Mouse (Mus musculus): ENCODE data around the gene Rora. TPM values are rescaled to one million over a fixed set of nuclear protein-coding genes. Genes with fewer than 3 reads are reported as not detected.

Rora gene
- polyA plus RNA-seq, 1 experiment from 2014 or later = 5.0 TPM

GRCm38 (mm10) chr9:69296418-69296817, 642.8 kb downstream of the Rora start:
- peaks cover 9% of the 10 kb centered on the region; the same call in 1 of the 2 replicates for H3K4me1 ChIP-seq

GRCm38 (mm10) chr9:69297766-69298375, 644.3 kb downstream of the Rora start:
- no peak for DNase-seq (ENCODE audit: low spot score)
- no peak overlapping the region for H3K27ac ChIP-seq
- H3K36me3 ChIP-seq = no peaks in the 10 kb centered on the region
- no peak overlapping the region for H3K4me3 ChIP-seq
- WGBS = 73% methylated on average over 7 of the region's 7 CpGs
- no peaks in the 10 kb centered on the region for H3K9me3 ChIP-seq
- H3K4me1 ChIP-seq = peaks cover 20% of the 10 kb centered on the region
- peaks cover 12% of the 10 kb centered on the region; the same call in 1 of the 2 replicates for H3K27me3 ChIP-seq (ENCODE audit: insufficient read depth, poor library complexity, severe bottlenecking)

More at GRCm38 (mm10) chr9:69296418-69296817, 642.8 kb downstream of the Rora start:
- H3K4me3 ChIP-seq = no peak overlapping the region
- 17% methylated on average over 2 of the region's 2 CpGs for WGBS
- no peak for DNase-seq (ENCODE audit: low spot score)
- H3K27ac ChIP-seq = no peak overlapping the region
- no peaks in the 10 kb centered on the region for H3K9me3 ChIP-seq
- H3K27me3 ChIP-seq (ENCODE audit: insufficient read depth, poor library complexity, severe bottlenecking) = peaks cover 21% of the 10 kb centered on the region; the same call in 1 of the 2 replicates
- H3K36me3 ChIP-seq = no peaks in the 10 kb centered on the region

GRCm38 (mm10) chr9:69298566-69299335, 645.2 kb downstream of the Rora start:
- DNase-seq (ENCODE audit: low spot score) = peak; percentile 48
- Histone ChIP-seq H3K9me3 (no peaks in the 10 kb centered on the region), H3K27ac (no peak overlapping the region), H3K4me3 (no peak overlapping the region), H3K27me3 (ENCODE audit: insufficient read depth, poor library complexity, severe bottlenecking) (peaks cover 3% of the 10 kb centered on the region; the same call in 1 of the 2 replicates), H3K4me1 (peaks cover 20% of the 10 kb centered on the region), H3K36me3 (no peaks in the 10 kb centered on the region)
- 66% methylated on average over 12 of the region's 12 CpGs for WGBS

GRCm38 (mm10) chr9:69299484-69299883, 645.9 kb downstream of the Rora start:
- Histone ChIP-seq H3K4me1 (peaks cover 20% of the 10 kb centered on the region), H3K27ac (no peak overlapping the region), H3K27me3 (ENCODE audit: insufficient read depth, poor library complexity, severe bottlenecking) (no peaks in the 10 kb centered on the region), H3K4me3 (no peak overlapping the region), H3K9me3 (no peaks in the 10 kb centered on the region), H3K36me3 (no peaks in the 10 kb centered on the region)
- WGBS = 68% methylated on average over 2 of the region's 2 CpGs
- peak; percentile 65 for DNase-seq (ENCODE audit: low spot score)

- no peaks in the 10 kb centered on the region for H3K9me3 ChIP-seq
- H3K4me1 ChIP-seq = peaks cover 20% of the 10 kb centered on the region
- no peak for DNase-seq (ENCODE audit: low spot score)
- H3K4me3 ChIP-seq = no peak overlapping the region
- H3K27me3 ChIP-seq (ENCODE audit: insufficient read depth, poor library complexity, severe bottlenecking) = no peaks in the 10 kb centered on the region
- H3K36me3 ChIP-seq = no peaks in the 10 kb centered on the region
- 80% methylated on average over 8 of the region's 8 CpGs for WGBS
- no peak overlapping the region for H3K27ac ChIP-seq
These were observed 646.7 kb downstream of the Rora start for GRCm38 (mm10) chr9:69300296-69300695.

GRCm38 (mm10) chr9:69301445-69301844, 647.9 kb downstream of the Rora start:
- no peak for DNase-seq (ENCODE audit: low spot score)
- no peak overlapping the region for H3K27ac ChIP-seq
- H3K4me3 ChIP-seq = no peak overlapping the region
- WGBS = 15% methylated on average over 9 of the region's 9 CpGs
- H3K4me1 ChIP-seq = peaks cover 20% of the 10 kb centered on the region
- no peaks in the 10 kb centered on the region for H3K9me3 ChIP-seq
- no peaks in the 10 kb centered on the region for H3K36me3 ChIP-seq
- H3K27me3 ChIP-seq (ENCODE audit: insufficient read depth, poor library complexity, severe bottlenecking) = no peaks in the 10 kb centered on the region

GRCm38 (mm10) chr9:69301955-69302354, 648.4 kb downstream of the Rora start:
- Histone ChIP-seq H3K9me3 (no peaks in the 10 kb centered on the region), H3K27me3 (ENCODE audit: insufficient read depth, poor library complexity, severe bottlenecking) (no peaks in the 10 kb centered on the region), H3K27ac (no peak overlapping the region), H3K4me3 (no peak overlapping the region), H3K4me1 (peaks cover 20% of the 10 kb centered on the region), H3K36me3 (no peaks in the 10 kb centered on the region)
- WGBS = 12% methylated on average over 4 of the region's 4 CpGs
- peak; percentile 54 for DNase-seq (ENCODE audit: low spot score)

GRCm38 (mm10) chr9:69302846-69303245, 649.3 kb downstream of the Rora start:
- DNase-seq (ENCODE audit: low spot score) = no peak
- no peak overlapping the region for H3K4me3 ChIP-seq

GRCm38 (mm10) chr9:69303346-69303944, 649.9 kb downstream of the Rora start:
- Histone ChIP-seq H3K4me3 (no peak overlapping the region), H3K4me1 (peaks cover 20% of the 10 kb centered on the region), H3K27ac (no peak overlapping the region), H3K36me3 (no peaks in the 10 kb centered on the region), H3K27me3 (ENCODE audit: insufficient read depth, poor library complexity, severe bottlenecking) (no peaks in the 10 kb centered on the region), H3K9me3 (no peaks in the 10 kb centered on the region)
- WGBS = 72% methylated on average over 4 of the region's 4 CpGs
- no peak for DNase-seq (ENCODE audit: low spot score)

More at GRCm38 (mm10) chr9:69302846-69303245, 649.3 kb downstream of the Rora start:
- 33% methylated on average over 5 of the region's 5 CpGs for WGBS
- Histone ChIP-seq H3K9me3 (no peaks in the 10 kb centered on the region), H3K27me3 (ENCODE audit: insufficient read depth, poor library complexity, severe bottlenecking) (no peaks in the 10 kb centered on the region), H3K27ac (no peak overlapping the region), H3K4me1 (peaks cover 20% of the 10 kb centered on the region), H3K36me3 (no peaks in the 10 kb centered on the region)

GRCm38 (mm10) chr9:69303962-69304361, 650.4 kb downstream of the Rora start:
- Histone ChIP-seq H3K27me3 (ENCODE audit: insufficient read depth, poor library complexity, severe bottlenecking) (no peaks in the 10 kb centered on the region), H3K4me1 (peaks cover 16% of the 10 kb centered on the region), H3K36me3 (no peaks in the 10 kb centered on the region), H3K9me3 (no peaks in the 10 kb centered on the region), H3K27ac (no peak overlapping the region), H3K4me3 (no peak overlapping the region)
- WGBS = 79% methylated on average over 4 of the region's 4 CpGs
- DNase-seq (ENCODE audit: low spot score) = no peak

- no peak for DNase-seq (ENCODE audit: low spot score)
- Histone ChIP-seq H3K36me3 (no peaks in the 10 kb centered on the region), H3K27ac (no peak overlapping the region), H3K4me3 (no peak overlapping the region), H3K27me3 (ENCODE audit: insufficient read depth, poor library complexity, severe bottlenecking) (no peaks in the 10 kb centered on the region), H3K9me3 (no peaks in the 10 kb centered on the region), H3K4me1 (peaks cover 16% of the 10 kb centered on the region)
- WGBS = 68% methylated on average over 10 of the region's 10 CpGs
These were observed 650.9 kb downstream of the Rora start for GRCm38 (mm10) chr9:69304492-69304891.

- Histone ChIP-seq H3K4me1 (peaks cover 16% of the 10 kb centered on the region), H3K27ac (no peak overlapping the region), H3K9me3 (no peaks in the 10 kb centered on the region), H3K27me3 (ENCODE audit: insufficient read depth, poor library complexity, severe bottlenecking) (no peaks in the 10 kb centered on the region), H3K4me3 (no peak overlapping the region), H3K36me3 (no peaks in the 10 kb centered on the region)
- WGBS = 66% methylated on average over 3 of the region's 3 CpGs
- no peak for DNase-seq (ENCODE audit: low spot score)
These were observed 651.4 kb downstream of the Rora start for GRCm38 (mm10) chr9:69304991-69305390.
